Mouse (Mus musculus) embryo, embryonic 11.5 days (tissue): ENCODE data around the gene Prr15.

Experiments
- DNase-seq: peaks from one replicate; pipeline ENCODE4 v3.0.0-alpha.2; 2012; ENCODE audit warnings: low read depth, low spot score

Prr15 gene

GRCm38 (mm10) chr6:54325246-54325885, at the start of gene Prr15:
TSS of gene Prr15 (plus strand) at chr6:54325835.
- no peak for DNase-seq

GRCm38 (mm10) chr6:54277234-54277633, 48.4 kb upstream of the Prr15 start:
- no peak for DNase-seq

- DNase-seq: no peak
Measured at GRCm38 (mm10) chr6:54277828-54278227, 47.8 kb upstream of the Prr15 start.

GRCm38 (mm10) chr6:54278613-54279012, 47.0 kb upstream of the Prr15 start:
- DNase-seq: no peak

GRCm38 (mm10) chr6:54279391-54279790, 46.2 kb upstream of the Prr15 start:
- DNase-seq: no peak

- DNase-seq: no peak
Measured at GRCm38 (mm10) chr6:54280248-54280647, 45.4 kb upstream of the Prr15 start.

- no peak for DNase-seq
Measured at GRCm38 (mm10) chr6:54283299-54283698, 42.3 kb upstream of the Prr15 start.

- DNase-seq: no peak
Measured at GRCm38 (mm10) chr6:54284167-54284711, 41.4 kb upstream of the Prr15 start.

- no peak for DNase-seq
Measured at GRCm38 (mm10) chr6:54286813-54287212, 38.8 kb upstream of the Prr15 start.

GRCm38 (mm10) chr6:54289774-54290500, 35.7 kb upstream of the Prr15 start:
- DNase-seq: no peak

- DNase-seq: no peak
Measured at GRCm38 (mm10) chr6:54297231-54297630, 28.4 kb upstream of the Prr15 start.

GRCm38 (mm10) chr6:54299417-54299816, 26.2 kb upstream of the Prr15 start:
- no peak for DNase-seq

- DNase-seq: no peak
Measured at GRCm38 (mm10) chr6:54305777-54306176, 19.9 kb upstream of the Prr15 start.

GRCm38 (mm10) chr6:54313071-54313470, 12.6 kb upstream of the Prr15 start:
- no peak for DNase-seq

- no peak for DNase-seq
Measured at GRCm38 (mm10) chr6:54318618-54319017, 7.0 kb upstream of the Prr15 start.

- no peak for DNase-seq
Measured at GRCm38 (mm10) chr6:54319198-54319597, 6.4 kb upstream of the Prr15 start.

GRCm38 (mm10) chr6:54320236-54320635, 5.4 kb upstream of the Prr15 start:
- no peak for DNase-seq

- no peak for DNase-seq
Measured at GRCm38 (mm10) chr6:54326671-54327625, 1.3 kb downstream of the Prr15 start.

GRCm38 (mm10) chr6:54327626-54328003, 2.0 kb downstream of the Prr15 start:
- no peak for DNase-seq

- DNase-seq: no peak
Measured at GRCm38 (mm10) chr6:54328783-54329182, 3.1 kb downstream of the Prr15 start.

- DNase-seq: no peak
Measured at GRCm38 (mm10) chr6:54329598-54329997, 4.0 kb downstream of the Prr15 start.

- DNase-seq: no peak
Measured at GRCm38 (mm10) chr6:54330166-54330565, 4.5 kb downstream of the Prr15 start.
